Mouse (Mus musculus): Measurements from ENCODE around the gene Ddc. TPM values are rescaled to one million over a fixed set of nuclear protein-coding genes. Genes with fewer than 3 reads are reported as not detected.
A peak's percentile ranks its signal among the peaks of the same experiment; 100 is the strongest.

Ddc gene
- total and polyA plus RNA-seq, 3 experiments: 0.13 to 3.0 TPM; not detected in 1

DNA sequence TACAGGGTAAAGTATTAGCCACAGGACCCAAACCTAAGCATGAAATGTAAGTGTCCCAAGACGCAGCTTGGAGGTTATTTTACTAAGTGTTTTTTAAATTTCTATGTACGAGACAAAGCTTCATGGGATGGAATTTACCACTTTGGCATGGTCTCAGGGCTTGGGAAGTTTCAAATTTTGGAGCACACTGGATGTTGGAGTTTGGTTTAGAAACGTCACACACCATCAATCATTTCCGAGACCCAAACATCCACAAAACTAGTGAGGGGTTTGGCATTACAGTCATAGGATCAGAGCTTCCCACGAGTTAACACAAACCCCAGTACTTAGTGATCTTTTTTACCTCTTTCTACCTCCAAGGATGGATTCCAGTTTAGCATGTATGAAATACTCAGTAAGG lies 60.6 kb downstream of the Ddc start:
- H3K4me3 ChIP-seq (ENCODE audit: low read depth, low read length): no peak overlapping the region; the same call in 1 of the 2 replicates
- ATAC-seq (ENCODE audit: extremely low read depth, insufficient number of reproducible peaks, low FRiP score, poor library complexity, severe bottlenecking): no peak

DNA sequence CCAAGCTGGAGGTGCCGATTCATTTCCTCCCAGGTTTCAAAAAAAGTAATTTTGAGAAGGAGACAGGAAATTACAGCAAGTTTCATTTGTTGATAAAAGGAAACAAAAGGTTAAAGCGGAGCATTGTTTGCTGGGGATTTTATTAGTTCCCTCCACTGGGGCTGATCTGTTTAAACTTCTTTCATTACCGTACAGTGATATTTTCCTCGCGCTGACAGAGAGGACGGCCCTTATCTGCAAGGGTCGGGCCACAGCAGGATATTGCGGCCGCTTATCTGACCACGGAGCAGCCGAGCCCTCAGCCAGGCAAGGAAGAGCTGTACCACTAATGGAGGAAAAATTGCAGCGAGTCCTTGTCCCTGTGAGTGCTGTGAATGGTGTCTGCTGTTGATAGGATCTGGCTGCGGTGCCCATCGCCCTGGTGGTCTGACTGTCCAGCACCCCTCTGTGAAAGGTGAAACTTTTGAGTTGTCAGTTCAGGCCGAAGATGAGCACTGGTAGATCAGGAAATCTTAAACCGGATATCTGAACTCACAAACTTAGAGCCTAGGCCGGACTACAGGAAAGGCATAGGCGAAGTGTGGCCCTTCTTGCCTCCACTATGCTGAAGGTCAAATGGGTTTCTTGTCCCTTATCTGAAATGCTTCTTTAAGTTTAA lies 61.1 kb downstream of the Ddc start:
- no peaks in the 10 kb centered on the region for H3K9me3 ChIP-seq (replicated peaks)
- H3K36me3 ChIP-seq (replicated peaks): no peaks in the 10 kb centered on the region
- H3K4me3 ChIP-seq (ENCODE audit: low read depth, low read length): peak overlapping the region; percentile 65; the same call in 1 of the 2 replicates
- TF ChIP-seq TAL1 (conservative IDR thresholded peaks at IDR 0.05; ENCODE audit: low read depth, low read length) (peak; percentile 87), CTCF (IDR thresholded peaks at IDR 0.05; ENCODE audit: low read depth, low read length) (no peak), GATA2 (IDR thresholded peaks at IDR 0.05; ENCODE audit: borderline replicate concordance, low read depth, low read length) (peak; percentile 61; the same call in 1 of the 2 replicates)
- peak; percentile 47 for DNase-seq (ENCODE audit: low spot score)
- H3K4me1 ChIP-seq (ENCODE audit: insufficient read depth, low read depth, low read length): peaks cover 92% of the 10 kb centered on the region
- peak; percentile 84 for ATAC-seq (ENCODE audit: extremely low read depth, insufficient number of reproducible peaks, low FRiP score, poor library complexity, severe bottlenecking)
- peaks cover 23% of the 10 kb centered on the region for H3K27me3 ChIP-seq (ENCODE audit: insufficient read depth, low read length)

More for the DNA sequence above, 60.6 kb downstream of the Ddc start:
- Histone ChIP-seq H3K36me3 (replicated peaks) (no peaks in the 10 kb centered on the region), H3K27me3 (ENCODE audit: insufficient read depth, low read length) (peaks cover 23% of the 10 kb centered on the region), H3K9me3 (replicated peaks) (no peaks in the 10 kb centered on the region), H3K4me1 (ENCODE audit: insufficient read depth, low read depth, low read length) (peaks cover 92% of the 10 kb centered on the region)
- TF ChIP-seq CTCF (IDR thresholded peaks at IDR 0.05; ENCODE audit: low read depth, low read length): no peak
- no peak for TF ChIP-seq GATA1 (IDR thresholded peaks at IDR 0.05; ENCODE audit: borderline replicate concordance, low read length)
- no peak for TF ChIP-seq TAL1 (conservative IDR thresholded peaks at IDR 0.05; ENCODE audit: low read depth, low read length)
- TF ChIP-seq GATA2 (IDR thresholded peaks at IDR 0.05; ENCODE audit: borderline replicate concordance, low read depth, low read length): no peak
- TF ChIP-seq POLR2AphosphoS5 (IDR thresholded peaks at IDR 0.05; ENCODE audit: insufficient replicate concordance, low read depth, low read length): no peak
- DNase-seq (ENCODE audit: low spot score): no peak

DNA sequence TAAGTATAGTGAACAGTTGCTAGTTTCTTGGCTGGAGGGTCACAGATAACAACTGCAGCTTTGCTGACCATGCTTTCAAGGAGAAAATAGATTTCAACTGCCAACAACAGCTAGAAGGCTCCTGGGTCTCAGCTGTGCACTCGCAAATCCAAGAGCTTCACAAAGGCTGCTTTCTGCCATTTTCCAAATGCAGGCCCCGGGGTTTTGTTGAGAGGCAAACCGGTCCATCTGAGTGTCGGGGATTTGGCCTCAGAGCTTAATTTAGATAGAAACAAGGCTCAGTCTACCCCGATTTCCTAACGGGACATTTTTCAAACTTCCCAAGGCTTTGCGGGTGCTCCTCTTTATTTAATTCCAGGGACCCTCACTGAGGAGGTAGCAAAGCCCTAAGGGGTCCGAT lies 61.7 kb downstream of the Ddc start:
- no peaks in the 10 kb centered on the region for H3K36me3 ChIP-seq (replicated peaks)
- DNase-seq (ENCODE audit: low spot score): no peak
- peaks cover 23% of the 10 kb centered on the region for H3K27me3 ChIP-seq (ENCODE audit: insufficient read depth, low read length)
- H3K4me1 ChIP-seq (ENCODE audit: insufficient read depth, low read depth, low read length): peaks cover 87% of the 10 kb centered on the region
- no peaks in the 10 kb centered on the region for H3K9me3 ChIP-seq (replicated peaks)
- no peak for ATAC-seq (ENCODE audit: extremely low read depth, insufficient number of reproducible peaks, low FRiP score, poor library complexity, severe bottlenecking)
- H3K4me3 ChIP-seq (ENCODE audit: low read depth, low read length): peak overlapping the region; percentile 65; the same call in 1 of the 2 replicates
- TF ChIP-seq GATA2 (IDR thresholded peaks at IDR 0.05; ENCODE audit: borderline replicate concordance, low read depth, low read length) (no peak), CTCF (IDR thresholded peaks at IDR 0.05; ENCODE audit: low read depth, low read length) (no peak), POLR2AphosphoS5 (IDR thresholded peaks at IDR 0.05; ENCODE audit: insufficient replicate concordance, low read depth, low read length) (no peak), TAL1 (conservative IDR thresholded peaks at IDR 0.05; ENCODE audit: low read depth, low read length) (no peak), GATA1 (IDR thresholded peaks at IDR 0.05; ENCODE audit: borderline replicate concordance, low read length) (no peak)

DNA sequence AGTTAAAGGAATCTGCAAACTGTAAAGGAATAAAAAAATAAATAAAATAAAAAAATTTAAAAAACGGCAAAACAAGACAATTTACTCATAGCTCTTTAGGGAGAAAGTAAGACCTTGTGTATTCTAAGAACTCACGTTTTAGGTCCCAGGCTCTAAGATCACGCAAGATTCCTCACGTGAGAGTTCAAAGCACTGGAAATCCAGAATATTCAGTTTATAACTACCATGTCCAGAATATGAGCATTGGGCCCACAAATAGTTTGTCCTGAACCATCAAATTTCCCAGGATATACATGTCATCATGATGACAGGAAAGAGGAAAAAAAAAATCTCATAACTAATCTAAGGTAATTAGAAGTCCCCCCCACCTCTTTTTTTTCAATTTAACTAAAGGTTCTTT lies 62.2 kb downstream of the Ddc start:
- Histone ChIP-seq H3K9me3 (replicated peaks) (no peaks in the 10 kb centered on the region), H3K27me3 (ENCODE audit: insufficient read depth, low read length) (peaks cover 27% of the 10 kb centered on the region), H3K4me1 (ENCODE audit: insufficient read depth, low read depth, low read length) (peaks cover 87% of the 10 kb centered on the region), H3K36me3 (replicated peaks) (no peaks in the 10 kb centered on the region), H3K4me3 (ENCODE audit: low read depth, low read length) (no peak overlapping the region; the same call in 1 of the 2 replicates)
- no peak for TF ChIP-seq POLR2AphosphoS5 (IDR thresholded peaks at IDR 0.05; ENCODE audit: insufficient replicate concordance, low read depth, low read length)
- no peak for TF ChIP-seq TAL1 (conservative IDR thresholded peaks at IDR 0.05; ENCODE audit: low read depth, low read length)
- no peak for TF ChIP-seq GATA2 (IDR thresholded peaks at IDR 0.05; ENCODE audit: borderline replicate concordance, low read depth, low read length)
- no peak for TF ChIP-seq GATA1 (IDR thresholded peaks at IDR 0.05; ENCODE audit: borderline replicate concordance, low read length)
- TF ChIP-seq CTCF (IDR thresholded peaks at IDR 0.05; ENCODE audit: low read depth, low read length): no peak
- no peak for ATAC-seq (ENCODE audit: extremely low read depth, insufficient number of reproducible peaks, low FRiP score, poor library complexity, severe bottlenecking)
- no peak for DNase-seq (ENCODE audit: low spot score)

DNA sequence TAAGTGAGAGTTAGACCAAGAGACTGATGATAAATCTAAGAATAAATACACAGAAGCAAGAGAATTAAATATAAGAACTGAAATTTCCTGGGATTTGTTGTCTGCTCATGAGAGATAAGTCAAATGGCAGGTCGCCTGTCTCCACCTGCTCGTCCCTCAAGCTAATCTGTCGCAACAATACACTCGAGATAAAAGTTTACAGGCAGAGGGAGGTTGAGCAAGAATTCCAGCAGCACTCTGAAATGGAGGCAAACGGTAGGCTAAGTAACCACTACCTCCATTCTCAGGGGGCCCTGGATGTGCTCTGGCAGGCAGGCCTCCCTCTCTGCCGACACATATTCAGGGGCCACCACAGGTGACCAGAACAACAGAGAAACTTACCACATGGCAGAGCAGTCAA lies 62.6 kb downstream of the Ddc start:
- H3K4me3 ChIP-seq (ENCODE audit: low read depth, low read length): no peak overlapping the region; the same call in 1 of the 2 replicates
- DNase-seq (ENCODE audit: low spot score) (peak; percentile 50), ATAC-seq (ENCODE audit: extremely low read depth, insufficient number of reproducible peaks, low FRiP score, poor library complexity, severe bottlenecking) (peak; percentile 56)
- no peaks in the 10 kb centered on the region for H3K36me3 ChIP-seq (replicated peaks)
- no peak for TF ChIP-seq GATA2 (IDR thresholded peaks at IDR 0.05; ENCODE audit: borderline replicate concordance, low read depth, low read length)
- TF ChIP-seq GATA1 (IDR thresholded peaks at IDR 0.05; ENCODE audit: borderline replicate concordance, low read length): no peak
- TF ChIP-seq CTCF (IDR thresholded peaks at IDR 0.05; ENCODE audit: low read depth, low read length): no peak
- no peak for TF ChIP-seq POLR2AphosphoS5 (IDR thresholded peaks at IDR 0.05; ENCODE audit: insufficient replicate concordance, low read depth, low read length)
- peak; percentile 89 for TF ChIP-seq TAL1 (conservative IDR thresholded peaks at IDR 0.05; ENCODE audit: low read depth, low read length)
- peaks cover 29% of the 10 kb centered on the region for H3K27me3 ChIP-seq (ENCODE audit: insufficient read depth, low read length)
- no peaks in the 10 kb centered on the region for H3K9me3 ChIP-seq (replicated peaks)
- H3K4me1 ChIP-seq (ENCODE audit: insufficient read depth, low read depth, low read length): peaks cover 83% of the 10 kb centered on the region

DNA sequence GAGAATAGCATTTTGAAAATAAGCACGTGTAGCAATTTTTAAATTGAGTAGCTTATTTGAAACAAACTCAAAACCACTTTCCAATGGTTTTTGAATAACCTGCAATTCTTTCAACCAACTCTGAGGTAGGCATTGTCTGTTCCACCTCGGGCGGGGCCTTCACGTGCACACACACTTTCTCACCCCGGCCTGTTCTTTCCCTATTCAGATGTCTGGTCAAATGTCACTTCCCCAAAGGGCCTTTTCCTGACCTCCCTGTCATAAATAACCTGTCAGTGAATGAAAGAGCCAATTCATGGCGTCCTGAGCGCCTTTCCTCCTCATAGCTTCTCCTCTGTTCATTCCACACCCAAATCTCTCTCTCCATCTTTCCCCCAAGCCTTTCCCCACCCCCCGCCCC lies 64.8 kb downstream of the Ddc start:
- DNase-seq (ENCODE audit: low spot score): no peak
- no peak for ATAC-seq (ENCODE audit: extremely low read depth, insufficient number of reproducible peaks, low FRiP score, poor library complexity, severe bottlenecking)
- no peak for TF ChIP-seq GATA1 (IDR thresholded peaks at IDR 0.05; ENCODE audit: borderline replicate concordance, low read length)
- no peak for TF ChIP-seq POLR2AphosphoS5 (IDR thresholded peaks at IDR 0.05; ENCODE audit: insufficient replicate concordance, low read depth, low read length)
- TF ChIP-seq TAL1 (conservative IDR thresholded peaks at IDR 0.05; ENCODE audit: low read depth, low read length): no peak
- TF ChIP-seq GATA2 (IDR thresholded peaks at IDR 0.05; ENCODE audit: borderline replicate concordance, low read depth, low read length): no peak
- Histone ChIP-seq H3K4me1 (ENCODE audit: insufficient read depth, low read depth, low read length) (peaks cover 71% of the 10 kb centered on the region), H3K9me3 (replicated peaks) (peaks cover 9% of the 10 kb centered on the region), H3K27me3 (ENCODE audit: insufficient read depth, low read length) (peaks cover 35% of the 10 kb centered on the region), H3K4me3 (ENCODE audit: low read depth, low read length) (no peak overlapping the region), H3K36me3 (replicated peaks) (no peaks in the 10 kb centered on the region)
